Mouse (Mus musculus) brain, embryonic 14.5 days (tissue): ENCODE data around the gene Yju2. TPM values are rescaled to one million over a fixed set of nuclear protein-coding genes. Genes with fewer than 3 reads are reported as not detected.

ENCODE experiments used
- DNase-seq: peaks from one replicate; pipeline ENCODE4 v3.0.0-alpha.2; 2011; ENCODE audit warnings: low read depth
- CTCF ChIP-seq: fragments of 200-500 bp; IDR thresholded peaks from 2 replicates; pipeline ENCODE4 v1.5.1; 2012; ENCODE audit warnings: inconsistent platforms, mild to moderate bottlenecking, moderate library complexity, borderline replicate concordance; ENCODE audit not compliant: insufficient read depth, insufficient read length; ENCODE audit errors: extremely low read depth
- POLR2A ChIP-seq: fragments of 200-500 bp; IDR thresholded peaks from 2 replicates; pipeline ENCODE4 v1.6.1; 2012; ENCODE audit warnings: mild to moderate bottlenecking, inconsistent platforms, borderline replicate concordance; ENCODE audit not compliant: poor library complexity, insufficient read depth, insufficient read length, severe bottlenecking; ENCODE audit errors: extremely low read depth
- polyA plus RNA-seq: library from polyadenylated mRNA; depleted of rRNA; stranded (reverse); fragments of >200 nt; gene quantifications from 2 replicates; pipeline ENCODE4 v1.2.3, GENCODE M21; 2012

The Yju2 gene
- polyA plus RNA-seq, 1 experiment, result 15.4 TPM

DNA sequence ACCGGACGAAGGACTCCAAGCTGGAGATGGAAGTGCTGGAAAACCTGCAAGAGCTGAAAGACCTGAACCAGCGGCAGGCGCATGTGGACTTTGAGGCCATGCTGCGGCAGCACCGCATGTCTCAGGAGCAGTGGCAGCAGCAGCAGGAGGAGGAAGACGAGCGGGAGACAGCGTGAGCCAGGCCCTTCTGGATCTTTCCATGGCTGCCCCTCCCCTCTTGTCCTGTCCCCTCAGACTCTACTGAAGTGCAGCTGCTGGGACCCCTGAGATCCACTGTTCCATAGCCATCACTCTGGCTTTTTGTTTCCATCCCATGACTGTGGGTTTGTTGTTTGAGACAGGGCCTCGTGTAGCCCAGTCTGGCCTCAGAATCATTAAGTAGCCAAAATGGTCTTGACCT, 5.6 kb downstream of the Yju2 start:
- TF ChIP-seq POLR2A (no peak), CTCF (no peak)
- no peak for DNase-seq

DNA sequence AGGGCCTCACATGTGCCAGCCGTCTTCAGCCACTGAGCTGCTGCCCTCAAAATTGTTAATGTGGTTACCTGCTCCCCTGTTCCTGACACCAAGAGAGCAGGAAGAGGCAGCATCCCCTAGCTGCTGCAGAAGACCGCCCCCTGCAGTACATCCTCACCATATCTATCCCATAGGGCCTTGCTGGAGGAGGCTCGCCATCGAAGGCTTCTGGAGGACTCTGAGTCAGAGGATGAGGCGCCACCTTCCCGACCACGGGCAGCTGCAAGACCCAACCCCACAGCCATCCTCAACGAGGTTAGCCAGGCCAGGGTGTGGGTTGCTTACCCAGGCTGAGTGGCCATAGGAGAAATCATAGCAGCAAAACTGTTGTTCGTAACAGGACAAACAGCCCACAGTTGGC, 6.1 kb downstream of the Yju2 start:
- no peak for DNase-seq
- no peak for TF ChIP-seq CTCF
- no peak for TF ChIP-seq POLR2A

DNA sequence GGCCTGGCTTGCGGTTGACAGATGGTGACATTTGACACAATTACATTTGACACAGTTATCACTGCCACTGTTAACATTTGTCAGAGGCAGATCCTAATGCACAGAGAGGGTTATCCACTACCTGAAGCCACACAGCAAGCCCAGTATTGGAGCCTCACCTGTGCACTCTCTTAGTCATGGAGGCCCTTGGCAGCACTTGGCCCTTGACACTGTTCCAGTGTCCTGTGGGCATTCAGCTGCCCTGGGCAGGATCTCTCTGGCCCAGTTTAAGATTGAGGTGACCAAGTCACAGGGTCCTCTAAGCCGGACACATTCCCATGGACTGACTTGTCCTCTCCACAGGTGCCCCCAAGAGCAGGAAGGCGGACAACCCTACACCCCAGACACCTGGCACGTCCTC, 8.3 kb downstream of the Yju2 start:
- DNase-seq, result no peak
- TF ChIP-seq POLR2A (no peak), CTCF (no peak)

DNA sequence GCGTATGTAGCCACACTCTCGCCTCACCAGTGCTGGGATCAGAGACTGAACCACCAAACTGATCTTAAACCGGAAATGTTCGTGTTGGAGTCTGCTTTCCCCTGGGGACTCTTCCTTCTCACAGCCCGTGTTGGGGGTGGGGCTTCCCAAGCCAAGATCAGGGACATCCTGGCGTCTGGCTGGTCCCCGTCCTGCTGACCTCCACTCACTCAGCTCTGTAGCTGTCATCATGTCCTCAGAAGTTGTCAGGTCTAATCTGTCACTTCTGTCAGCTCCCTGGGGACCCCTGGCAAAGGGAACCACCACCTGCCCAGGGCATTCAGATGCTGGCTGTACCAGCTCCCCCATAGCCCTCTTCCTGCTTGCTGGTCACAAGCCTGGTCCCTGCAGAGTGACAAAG, 9.3 kb downstream of the Yju2 start:
- TF ChIP-seq POLR2A, result no peak
- no peak for TF ChIP-seq CTCF
- DNase-seq, result peak; percentile 28

DNA sequence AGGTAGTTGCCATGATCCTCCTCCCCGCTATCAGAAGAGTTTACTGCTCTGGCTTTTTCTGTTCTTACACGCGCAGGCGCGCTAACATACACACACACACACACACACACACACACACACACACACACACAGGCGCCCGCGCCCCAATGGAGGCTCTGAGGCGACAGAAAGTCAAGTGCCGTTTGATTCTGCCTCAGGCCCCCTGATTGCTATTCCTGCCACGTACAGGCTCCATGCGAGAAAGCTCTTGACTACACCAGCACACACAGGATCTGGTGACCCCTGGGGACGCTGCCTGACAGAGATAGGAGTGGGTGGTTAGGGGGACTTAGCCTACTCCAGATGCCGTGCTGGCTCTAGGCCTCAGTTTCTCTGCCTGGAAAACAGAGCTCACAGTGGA, 10.7 kb downstream of the Yju2 start:
- TF ChIP-seq CTCF (no peak), POLR2A (no peak)
- peak; percentile 96 for DNase-seq

DNA sequence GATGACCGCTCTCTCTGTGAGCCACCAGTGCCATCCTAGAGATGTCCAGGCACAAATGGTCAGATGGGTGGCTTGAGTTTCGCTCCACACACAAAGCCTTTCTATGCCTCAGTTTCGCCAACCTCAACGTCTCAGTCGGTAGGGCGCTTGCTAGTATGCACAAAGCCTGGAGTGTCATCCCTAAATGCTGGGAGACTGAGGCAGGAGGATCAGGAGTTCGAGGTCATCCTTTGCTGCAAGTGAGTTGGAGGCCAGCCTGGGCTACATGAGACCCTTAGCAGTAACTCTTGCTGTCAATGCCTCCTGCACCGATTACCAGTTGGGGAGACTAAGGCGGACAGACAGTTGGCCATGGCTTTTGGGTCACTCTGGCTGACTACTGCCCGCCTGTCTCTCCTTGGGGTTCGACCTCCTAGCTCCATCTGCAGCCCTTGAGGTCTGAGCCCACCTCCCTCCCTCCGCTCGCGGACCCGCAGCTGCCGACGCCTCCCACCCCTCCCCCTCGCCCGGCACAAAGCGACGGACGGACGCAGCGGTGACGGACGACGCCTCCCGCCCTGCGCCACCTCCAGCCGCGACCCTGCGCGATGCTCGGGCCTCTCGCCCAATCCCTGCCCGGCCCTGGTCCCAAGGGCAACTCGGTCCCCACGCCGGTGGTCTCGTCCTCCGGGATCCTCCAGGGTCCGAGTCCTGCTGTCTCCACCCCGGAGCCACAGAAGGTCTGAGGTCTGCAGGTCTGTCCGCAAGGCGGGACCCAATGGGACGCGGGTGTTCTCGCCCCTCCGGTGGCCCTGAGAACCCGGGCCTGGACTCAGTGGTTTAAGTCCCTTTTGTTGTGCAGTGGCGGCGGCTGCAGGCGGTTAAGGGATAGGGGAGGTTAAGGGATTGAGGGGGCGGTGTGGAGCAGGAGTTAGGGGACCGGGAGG, 11.3 kb downstream of the Yju2 start, which contains the start of gene Shd:
Shd (plus strand) TSS at position 502 of the 926 bp plus-strand sequence.
- TF ChIP-seq CTCF (no peak), POLR2A (peak; percentile 71)
- DNase-seq, result peak; percentile 82

DNA sequence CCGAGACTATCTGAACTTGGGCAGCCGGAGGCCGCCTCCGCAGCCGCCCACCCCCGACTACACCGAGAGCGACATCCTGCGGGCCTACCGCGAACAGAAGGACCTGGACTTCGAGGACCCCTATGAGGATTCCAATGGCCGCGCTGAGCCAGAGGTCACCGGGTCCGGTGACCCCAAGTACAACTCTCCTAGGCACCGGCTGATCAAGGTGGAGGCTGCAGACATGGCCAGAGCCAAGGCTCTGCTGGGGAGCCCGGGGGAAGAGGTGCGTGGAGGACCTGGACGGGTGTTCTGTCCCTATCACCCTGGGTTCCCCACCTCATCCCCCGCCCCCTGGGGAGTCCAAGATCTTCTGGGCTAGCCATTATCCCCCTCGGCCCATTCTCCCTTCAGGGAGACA, 12.6 kb downstream of the Yju2 start:
- TF ChIP-seq POLR2A (no peak), CTCF (no peak)
- DNase-seq, result peak; percentile 8

DNA sequence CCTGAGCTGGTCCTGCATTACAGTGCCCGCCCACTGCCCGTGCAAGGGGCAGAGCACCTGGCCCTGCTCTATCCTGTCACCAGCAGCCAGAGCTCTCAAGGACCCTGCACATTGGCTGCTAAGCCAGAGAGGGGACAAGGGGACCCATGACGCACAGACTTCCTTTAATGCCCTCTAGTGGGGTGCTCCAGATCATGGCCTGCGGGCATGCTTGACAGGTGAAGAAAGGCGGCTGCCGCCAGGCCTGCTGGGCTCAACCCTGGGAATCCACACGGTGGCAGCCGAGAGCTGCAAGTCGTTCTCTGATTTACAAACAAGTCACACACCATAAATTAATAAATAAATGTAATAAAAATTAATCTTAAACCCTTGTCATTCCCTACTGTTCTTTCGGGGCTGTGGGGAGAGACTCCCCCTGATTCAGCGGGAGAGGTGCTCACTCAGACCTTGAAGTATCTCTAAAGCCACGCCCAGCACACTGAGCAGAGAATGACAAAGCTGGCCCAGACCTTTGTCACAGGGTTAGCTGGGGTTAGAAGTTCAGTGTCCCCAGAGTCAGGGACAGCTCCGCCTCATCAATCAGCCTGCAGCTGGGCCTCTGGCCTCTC, 17.5 kb downstream of the Yju2 start:
- TF ChIP-seq POLR2A, result no peak
- peak; percentile 85 for TF ChIP-seq CTCF
- peak; percentile 88 for DNase-seq

DNA sequence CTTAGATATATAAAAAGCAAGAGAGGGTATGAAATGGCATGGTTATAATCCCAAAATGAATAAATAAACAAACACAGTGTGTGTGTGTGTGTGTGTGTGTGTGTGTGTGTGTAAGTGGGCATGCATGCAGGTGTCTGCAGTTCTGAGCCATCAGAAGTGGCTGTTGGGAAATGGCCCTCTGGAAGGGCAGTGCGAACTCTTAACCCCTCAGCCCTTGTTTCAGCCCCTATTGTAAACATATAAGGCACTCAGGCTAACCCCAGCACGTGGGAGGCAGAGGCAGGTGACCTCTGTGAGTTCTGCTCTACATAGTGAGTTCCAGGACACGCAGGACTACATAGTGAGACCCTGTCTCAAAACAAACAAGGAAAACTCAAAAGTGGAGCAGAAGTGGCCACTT, 18.4 kb downstream of the Yju2 start:
- DNase-seq, result no peak
- TF ChIP-seq POLR2A, result no peak
- TF ChIP-seq CTCF, result no peak

DNA sequence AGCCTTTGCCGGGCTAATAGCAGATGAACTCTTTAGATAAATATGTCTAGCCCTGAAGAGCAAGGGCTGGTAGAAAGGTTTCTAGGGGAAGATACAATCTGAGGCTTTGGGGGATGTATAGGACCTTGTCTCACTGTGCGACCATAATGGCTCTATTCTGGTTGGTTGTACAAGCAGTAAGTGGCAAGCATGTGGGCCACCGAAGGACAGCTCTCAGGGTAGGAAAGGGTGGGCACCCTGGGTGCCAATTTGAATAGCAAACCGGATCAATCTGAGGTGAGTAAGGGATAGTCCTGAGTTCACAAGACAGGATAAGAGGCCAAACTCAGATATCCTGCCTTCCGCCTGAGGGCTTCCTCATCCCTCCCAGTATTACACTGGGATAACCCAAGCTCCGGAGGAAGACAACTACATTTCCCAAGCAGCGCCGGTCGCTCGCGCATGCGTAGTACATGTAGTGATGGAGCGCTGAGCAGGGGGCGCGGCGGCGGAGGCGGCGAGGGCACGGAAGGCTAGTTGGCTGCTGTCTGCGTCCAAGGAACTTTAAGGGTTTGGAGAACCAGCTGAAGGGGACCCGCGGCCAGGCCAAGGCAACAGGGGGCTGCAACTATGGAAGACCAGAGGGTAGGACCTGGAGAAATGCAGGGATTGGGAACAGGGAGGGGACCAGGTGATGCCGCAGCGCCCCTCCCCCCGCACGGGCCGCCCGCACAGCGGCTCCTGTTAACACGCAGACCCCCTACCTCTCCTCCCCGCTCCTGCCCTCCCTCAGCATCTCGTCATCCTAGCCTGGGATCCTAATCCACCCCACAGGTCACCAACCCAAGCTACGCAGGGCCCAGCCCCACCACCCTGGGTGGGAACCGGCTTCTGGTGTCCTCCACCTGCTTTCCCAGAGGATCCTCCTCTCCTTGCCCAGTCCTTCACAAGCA, 27.4 kb downstream of the Yju2 start, which contains the start of gene Fsd1:
Fsd1 (plus strand) TSS at position 480 of the 932 bp plus-strand sequence.
- peak; percentile 93 for DNase-seq
- TF ChIP-seq CTCF, result no peak
- peak; percentile 52; the same call in 1 of the 2 replicates for TF ChIP-seq POLR2A

DNA sequence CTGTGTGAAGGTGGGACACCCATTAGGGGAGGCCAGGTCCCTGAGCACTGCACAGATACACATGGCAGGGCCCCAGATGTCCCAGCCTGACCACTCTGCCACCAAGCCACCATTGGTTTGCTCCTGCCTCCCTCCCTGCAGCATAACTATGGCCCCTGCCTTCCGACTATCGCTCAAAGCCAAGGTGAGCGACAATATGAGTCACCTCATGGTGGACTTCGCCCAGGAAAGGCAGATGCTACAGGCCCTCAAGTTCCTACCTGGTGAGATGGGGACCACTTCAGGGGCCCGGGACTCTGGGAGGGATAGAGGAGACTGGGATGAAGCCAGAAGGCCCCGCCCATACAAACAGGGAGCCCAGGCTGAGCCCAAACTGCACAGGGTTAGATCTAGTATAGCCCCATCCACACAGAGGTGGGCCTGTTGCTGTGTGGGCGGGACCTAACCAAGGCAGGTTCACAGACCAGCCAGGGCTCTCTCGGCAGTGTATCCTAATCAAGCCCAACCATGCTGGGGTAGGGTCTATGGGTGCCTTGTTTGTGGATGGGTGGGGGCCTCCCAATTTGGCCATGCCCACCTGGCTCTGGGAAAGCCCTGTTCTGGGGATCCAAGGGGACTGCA, 31.5 kb downstream of the Yju2 start:
- no peak for DNase-seq
- no peak for TF ChIP-seq CTCF
- no peak for TF ChIP-seq POLR2A

DNA sequence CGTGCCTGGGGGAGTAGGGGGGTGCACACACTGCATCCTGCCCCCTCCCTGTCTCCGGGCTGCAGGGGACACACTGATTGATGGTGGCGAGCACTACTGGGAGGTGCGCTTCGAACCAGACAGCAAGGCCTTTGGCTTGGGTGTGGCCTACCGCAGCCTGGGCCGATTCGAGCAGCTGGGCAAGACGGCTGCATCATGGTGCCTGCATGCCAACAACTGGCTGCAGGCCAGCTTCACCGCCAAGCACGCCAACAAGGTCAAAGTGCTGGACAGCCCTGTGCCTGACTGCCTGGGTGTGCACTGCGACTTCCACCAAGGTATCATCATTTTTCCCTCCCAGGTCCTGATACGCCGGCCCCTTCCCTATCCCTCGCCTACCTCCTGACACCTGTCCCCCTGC, 37.1 kb downstream of the Yju2 start:
- no peak for DNase-seq
- TF ChIP-seq POLR2A, result no peak
- TF ChIP-seq CTCF, result no peak
